Mouse (Mus musculus): ENCODE results near the gene Camsap3. TPM values are rescaled to one million over a fixed set of nuclear protein-coding genes. Genes with fewer than 3 reads are reported as not detected.

The Camsap3 gene
- total RNA-seq, 1 experiment = 22.4 TPM

DNA sequence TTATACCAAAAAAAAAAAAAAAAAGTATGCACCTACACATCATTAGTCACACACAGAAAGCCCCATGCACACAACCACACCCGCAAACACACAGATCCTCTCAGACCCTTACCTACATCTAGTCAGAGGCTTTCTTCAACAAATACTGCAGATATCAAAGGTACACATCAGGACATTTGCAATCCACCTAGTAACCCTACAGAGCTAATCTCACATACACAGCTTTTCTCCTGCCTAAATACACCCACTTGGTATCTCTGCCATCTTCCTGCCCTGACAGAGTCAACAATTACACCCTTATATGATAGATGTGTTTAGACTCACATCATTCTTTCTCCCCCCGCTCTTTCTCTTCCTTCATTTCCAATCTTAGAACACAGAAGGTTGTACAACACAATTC, 641 bp upstream of the Camsap3 start:
- Histone ChIP-seq H3K4me1 (ENCODE audit: control insufficient read depth in 2 of 2, insufficient read depth in 2 of 2, low read length in 2 of 2, poor library complexity in 1 of 2) (0 out of 4 replicates have a peak, but pooled peaks cover 0 to 2% of the 10 kb centered on the region in 2 experiments), H3K36me3 (ENCODE audit: control insufficient read depth, insufficient read depth, low read length, poor library complexity, severe bottlenecking) (no peaks in the 10 kb centered on the region), H3K27ac (ENCODE audit: insufficient read depth, low read depth, low read length, poor library complexity, severe bottlenecking) (no peak overlapping the region), H3K9ac (ENCODE audit: insufficient read depth, low read depth, low read length, poor library complexity, severe bottlenecking) (no peak overlapping the region), H3K4me3 (ENCODE audit: insufficient read depth in 1 of 2, low read depth in 1 of 2, low read length in 2 of 2, poor library complexity in 1 of 2, severe bottlenecking in 1 of 2) (no peak overlapping the region), H3K9me3 (ENCODE audit: control insufficient read depth, insufficient read depth, low read depth, low read length) (no peaks in the 10 kb centered on the region)
- DNase-seq (ENCODE audit: low read depth, low spot score) = no peak
- TF ChIP-seq MAFK (IDR thresholded peaks at IDR 0.05; ENCODE audit: insufficient read depth, low read depth, low read length) (no peak), ZC3H11A (IDR thresholded peaks at IDR 0.05; ENCODE audit: borderline replicate concordance, low read depth, low read length) (no peak), CHD2 (IDR thresholded peaks at IDR 0.05; ENCODE audit: low read depth, low read length) (no peak), HCFC1 (IDR thresholded peaks at IDR 0.05; ENCODE audit: borderline replicate concordance, insufficient read depth, low read length) (no peak), ZNF384 (IDR thresholded peaks at IDR 0.05; ENCODE audit: low read depth, low read length) (no peak)
- in situ Hi-C loops (cut with MboI; ENCODE audit: low sequenced_read_pairs in 2 of 2, unreplicated experiment in 2 of 2) = no loop called here

- Histone ChIP-seq H3K27ac (ENCODE audit: insufficient read depth, low read depth, low read length, poor library complexity, severe bottlenecking) (peak overlapping the region; percentile 59; the same call in 1 of the 2 replicates), H3K4me1 (ENCODE audit: control insufficient read depth in 2 of 2, insufficient read depth in 2 of 2, low read length in 2 of 2, poor library complexity in 1 of 2) (0 out of 4 replicates have a peak, but pooled peaks cover 0 to 2% of the 10 kb centered on the region in 2 experiments), H3K4me3 (ENCODE audit: insufficient read depth in 1 of 2, low read depth in 1 of 2, low read length in 2 of 2, poor library complexity in 1 of 2, severe bottlenecking in 1 of 2) (peak overlapping the region; percentile 80 to 90), H3K9ac (ENCODE audit: insufficient read depth, low read depth, low read length, poor library complexity, severe bottlenecking) (peak overlapping the region; percentile 88), H3K9me3 (ENCODE audit: control insufficient read depth, insufficient read depth, low read depth, low read length) (no peaks in the 10 kb centered on the region), H3K36me3 (ENCODE audit: control insufficient read depth, insufficient read depth, low read length, poor library complexity, severe bottlenecking) (no peaks in the 10 kb centered on the region)
- TF ChIP-seq ZC3H11A (IDR thresholded peaks at IDR 0.05; ENCODE audit: borderline replicate concordance, low read depth, low read length) (no peak), ZNF384 (IDR thresholded peaks at IDR 0.05; ENCODE audit: low read depth, low read length) (no peak), HCFC1 (IDR thresholded peaks at IDR 0.05; ENCODE audit: borderline replicate concordance, insufficient read depth, low read length) (peak; percentile 34; the same call in 1 of the 2 replicates), MAFK (IDR thresholded peaks at IDR 0.05; ENCODE audit: insufficient read depth, low read depth, low read length) (no peak), CHD2 (IDR thresholded peaks at IDR 0.05; ENCODE audit: low read depth, low read length) (no peak)
- in situ Hi-C loops (cut with MboI; ENCODE audit: low sequenced_read_pairs in 2 of 2, unreplicated experiment in 2 of 2) = no loop called here
- no peak for DNase-seq (ENCODE audit: low read depth, low spot score)
Observed at GRCm38 (mm10) chr8:3587391-3588257, 531 bp downstream of the Camsap3 start.

- peak overlapping the region; percentile 80 to 90 for H3K4me3 ChIP-seq (ENCODE audit: insufficient read depth in 1 of 2, low read depth in 1 of 2, low read length in 2 of 2, poor library complexity in 1 of 2, severe bottlenecking in 1 of 2)
- H3K9ac ChIP-seq (ENCODE audit: insufficient read depth, low read depth, low read length, poor library complexity, severe bottlenecking) = peak overlapping the region; percentile 88
- H3K9me3 ChIP-seq (ENCODE audit: control insufficient read depth, insufficient read depth, low read depth, low read length) = no peaks in the 10 kb centered on the region
- H3K4me1 ChIP-seq (ENCODE audit: control insufficient read depth in 2 of 2, insufficient read depth in 2 of 2, low read length in 2 of 2, poor library complexity in 1 of 2) = peaks cover 0 to 7% of the 10 kb centered on the region in 2 experiments; a peak in 1 of 4 replicates
- no peaks in the 10 kb centered on the region for H3K36me3 ChIP-seq (ENCODE audit: control insufficient read depth, insufficient read depth, low read length, poor library complexity, severe bottlenecking)
- in situ Hi-C loops (cut with MboI; ENCODE audit: low sequenced_read_pairs in 2 of 2, unreplicated experiment in 2 of 2) = no loop called here
- H3K27ac ChIP-seq (ENCODE audit: insufficient read depth, low read depth, low read length, poor library complexity, severe bottlenecking) = no peak overlapping the region
- TF ChIP-seq ZNF384 (IDR thresholded peaks at IDR 0.05; ENCODE audit: low read depth, low read length) (no peak), ZC3H11A (IDR thresholded peaks at IDR 0.05; ENCODE audit: borderline replicate concordance, low read depth, low read length) (no peak), HCFC1 (IDR thresholded peaks at IDR 0.05; ENCODE audit: borderline replicate concordance, insufficient read depth, low read length) (no peak), MAFK (IDR thresholded peaks at IDR 0.05; ENCODE audit: insufficient read depth, low read depth, low read length) (no peak), CHD2 (IDR thresholded peaks at IDR 0.05; ENCODE audit: low read depth, low read length) (no peak)
- no peak for DNase-seq (ENCODE audit: low read depth, low spot score)
Observed at GRCm38 (mm10) chr8:3588258-3588633, 1.2 kb downstream of the Camsap3 start.

- DNase-seq (ENCODE audit: low read depth, low spot score) = no peak
- TF ChIP-seq HCFC1 (IDR thresholded peaks at IDR 0.05; ENCODE audit: borderline replicate concordance, insufficient read depth, low read length) (no peak), CHD2 (IDR thresholded peaks at IDR 0.05; ENCODE audit: low read depth, low read length) (no peak), MAFK (IDR thresholded peaks at IDR 0.05; ENCODE audit: insufficient read depth, low read depth, low read length) (no peak), ZC3H11A (IDR thresholded peaks at IDR 0.05; ENCODE audit: borderline replicate concordance, low read depth, low read length) (no peak), ZNF384 (IDR thresholded peaks at IDR 0.05; ENCODE audit: low read depth, low read length) (no peak)
- Histone ChIP-seq H3K4me1 (ENCODE audit: control insufficient read depth in 2 of 2, insufficient read depth in 2 of 2, low read length in 2 of 2, poor library complexity in 1 of 2) (peaks cover 7 to 27% of the 10 kb centered on the region in 2 experiments), H3K4me3 (ENCODE audit: insufficient read depth in 1 of 2, low read depth in 1 of 2, low read length in 2 of 2, poor library complexity in 1 of 2, severe bottlenecking in 1 of 2) (no peak overlapping the region), H3K9me3 (ENCODE audit: control insufficient read depth, insufficient read depth, low read depth, low read length) (no peaks in the 10 kb centered on the region), H3K9ac (ENCODE audit: insufficient read depth, low read depth, low read length, poor library complexity, severe bottlenecking) (no peak overlapping the region), H3K27ac (ENCODE audit: insufficient read depth, low read depth, low read length, poor library complexity, severe bottlenecking) (no peak overlapping the region), H3K36me3 (ENCODE audit: control insufficient read depth, insufficient read depth, low read length, poor library complexity, severe bottlenecking) (peaks cover under 1% of the 10 kb centered on the region; the same call in 1 of the 2 replicates)
- in situ Hi-C loops (cut with MboI; ENCODE audit: low sequenced_read_pairs in 2 of 2, unreplicated experiment in 2 of 2) = no loop called here
Observed at GRCm38 (mm10) chr8:3593470-3593869, 6.4 kb downstream of the Camsap3 start.
